10 mouse cellular contexts compared by ENCODE assay signal in genomic region chr2:168911527-168911926, GRCm38 (mm10). TPM values are rescaled to one million over a fixed set of nuclear protein-coding genes. Genes with fewer than 3 reads are reported as not detected.
DNase-seq lines count a peak whose midpoint lies in the region; ATAC-seq and TF ChIP-seq lines count a peak whose summit lies in the region.
"Had no signal": no experiment of that assay in that cellular context is flagged by ENCODE, and none has a peak within 500 bp of the region (broad histone marks: within the 10 kb centered on the region; RNA-seq: fewer than 3 reads in every experiment).

No protein-coding gene starts in this region.

- 7% methylated on average over 19 of the region's 19 CpGs for WGBS in liver, embryonic 12.5 days (ENCODE audit: insufficient replicate concordance)
- WGBS in liver, postnatal 0 days (ENCODE audit: insufficient replicate concordance): 4% methylated on average over 18 of the region's 19 CpGs
- 2% methylated on average over 19 of the region's 19 CpGs for WGBS in forebrain, embryonic 13.5 days
- WGBS in limb, embryonic 14.5 days: 2% methylated on average over 19 of the region's 19 CpGs
- 2% methylated on average over 19 of the region's 19 CpGs for WGBS in stomach, embryonic 15.5 days

- peaks cover 57% of the 10 kb centered on the region for H3K27me3 ChIP-seq in liver, embryonic 12.5 days (replicated peaks)
- peaks cover 37% of the 10 kb centered on the region for H3K27me3 ChIP-seq in liver, postnatal 0 days (ENCODE audit: insufficient read depth, low read length)
- H3K27me3 ChIP-seq in forebrain, embryonic 13.5 days: peaks cover 51% of the 10 kb centered on the region
- peaks cover 21% of the 10 kb centered on the region for H3K27me3 ChIP-seq in limb, embryonic 14.5 days (ENCODE audit: control insufficient read depth, insufficient read depth, low read length)
- H3K27me3 ChIP-seq in stomach, embryonic 15.5 days (replicated peaks): peaks cover 27% of the 10 kb centered on the region

- H3K9ac ChIP-seq in liver, embryonic 12.5 days: no peak overlapping the region
- H3K9ac ChIP-seq in liver, postnatal 0 days (replicated peaks): no peak overlapping the region
- H3K9ac ChIP-seq in forebrain, embryonic 13.5 days: no peak overlapping the region
- peak overlapping the region; percentile 43 for H3K9ac ChIP-seq in limb, embryonic 14.5 days (ENCODE audit: low read depth, low read length, severe bottlenecking)
- no peak overlapping the region for H3K9ac ChIP-seq in stomach, embryonic 15.5 days
- H3K9ac ChIP-seq: liver, embryonic 15.5 days had no signal

- H3K9me3 ChIP-seq in liver, embryonic 12.5 days (replicated peaks): no peaks in the 10 kb centered on the region
- no peaks in the 10 kb centered on the region for H3K9me3 ChIP-seq in liver, postnatal 0 days (ENCODE audit: low read length)
- no peaks in the 10 kb centered on the region for H3K9me3 ChIP-seq in forebrain, embryonic 13.5 days (replicated peaks)
- no peaks in the 10 kb centered on the region for H3K9me3 ChIP-seq in limb, embryonic 14.5 days (ENCODE audit: control insufficient read depth, low read length)
- H3K9me3 ChIP-seq in stomach, embryonic 15.5 days: no peaks in the 10 kb centered on the region
- H3K9me3 ChIP-seq: liver, embryonic 15.5 days had no signal

- ATAC-seq in liver, embryonic 12.5 days: no peak
- no peak for ATAC-seq in liver, postnatal 0 days
- no peak for ATAC-seq in forebrain, embryonic 13.5 days
- ATAC-seq in limb, embryonic 14.5 days (ENCODE audit: low FRiP score, low read depth): no peak
- ATAC-seq in stomach, embryonic 15.5 days (ENCODE audit: insufficient read depth, low FRiP score, low read depth): no peak
- ATAC-seq in megakaryocyte-erythroid progenitor cell, adult 5-6 weeks (replicated peaks; ENCODE audit: low FRiP score, low TSS enrichment, poor library complexity, severe bottlenecking): no peak

- H3K27ac ChIP-seq in liver, embryonic 12.5 days: no peak overlapping the region
- no peak overlapping the region for H3K27ac ChIP-seq in liver, postnatal 0 days (ENCODE audit: low read depth)
- no peak overlapping the region for H3K27ac ChIP-seq in forebrain, embryonic 13.5 days
- H3K27ac ChIP-seq in limb, embryonic 14.5 days (replicated peaks; ENCODE audit: low read depth, low read length): no peak overlapping the region
- no peak overlapping the region for H3K27ac ChIP-seq in stomach, embryonic 15.5 days
- H3K27ac ChIP-seq: liver, embryonic 15.5 days had no signal

- H3K4me1 ChIP-seq in liver, embryonic 12.5 days: peaks cover 17% of the 10 kb centered on the region; the same call in 1 of the 2 replicates
- H3K4me1 ChIP-seq in liver, postnatal 0 days (ENCODE audit: insufficient read depth): 0 out of 2 replicates have a peak, but pooled peaks cover 3% of the 10 kb centered on the region
- H3K4me1 ChIP-seq in forebrain, embryonic 13.5 days: peaks cover 26% of the 10 kb centered on the region
- H3K4me1 ChIP-seq in limb, embryonic 14.5 days (ENCODE audit: control insufficient read depth, insufficient read depth, low read length): peaks cover 20% of the 10 kb centered on the region
- H3K4me1 ChIP-seq in stomach, embryonic 15.5 days: peaks cover 26% of the 10 kb centered on the region

- no peak for TF ChIP-seq EP300 in liver, postnatal 0 days (IDR thresholded peaks at IDR 0.05; ENCODE audit: low read depth)

- DNase-seq in liver, postnatal 0 days: no peak
- DNase-seq in limb, embryonic 14.5 days (ENCODE audit: low spot score): no peak
- no peak for DNase-seq in cerebellum, adult 11 months
- no peak for DNase-seq in layer of hippocampus, adult 18-20 months (ENCODE audit: low spot score in 2 of 2)
- DNase-seq: cerebellum, adult 11-12 months had no signal

- H3K4me3 ChIP-seq in liver, embryonic 12.5 days: peak overlapping the region; percentile 3; the same call in 1 of the 2 replicates
- H3K4me3 ChIP-seq in liver, postnatal 0 days (ENCODE audit: low read depth, low read length): no peak overlapping the region
- H3K4me3 ChIP-seq in forebrain, embryonic 13.5 days: peak overlapping the region; percentile 54
- H3K4me3 ChIP-seq in limb, embryonic 14.5 days (replicated peaks; ENCODE audit: low read length): peak overlapping the region; percentile 45
- peak overlapping the region; percentile 49 for H3K4me3 ChIP-seq in stomach, embryonic 15.5 days (replicated peaks)

- no peak overlapping the region for H3K4me2 ChIP-seq in liver, embryonic 12.5 days
- no peak overlapping the region for H3K4me2 ChIP-seq in liver, postnatal 0 days (ENCODE audit: low read depth, low read length)
- H3K4me2 ChIP-seq in forebrain, embryonic 13.5 days: peak overlapping the region; percentile 95
- H3K4me2 ChIP-seq in limb, embryonic 14.5 days (replicated peaks; ENCODE audit: low read depth, low read length, severe bottlenecking): peak overlapping the region; percentile 85
- peak overlapping the region; percentile 95 for H3K4me2 ChIP-seq in stomach, embryonic 15.5 days

- no peak for TF ChIP-seq CTCF in liver, postnatal 0 days (IDR thresholded peaks at IDR 0.05; ENCODE audit: low read depth)

- no peaks in the 10 kb centered on the region for H3K36me3 ChIP-seq in liver, embryonic 12.5 days
- no peaks in the 10 kb centered on the region for H3K36me3 ChIP-seq in liver, postnatal 0 days (replicated peaks; ENCODE audit: insufficient read depth, low read length)
- no peaks in the 10 kb centered on the region for H3K36me3 ChIP-seq in forebrain, embryonic 13.5 days (ENCODE audit: poor library complexity, severe bottlenecking)
- no peaks in the 10 kb centered on the region for H3K36me3 ChIP-seq in limb, embryonic 14.5 days (ENCODE audit: control insufficient read depth, insufficient read depth, low read length)
- no peaks in the 10 kb centered on the region for H3K36me3 ChIP-seq in stomach, embryonic 15.5 days
- H3K36me3 ChIP-seq: liver, embryonic 15.5 days had no signal

- no peak for TF ChIP-seq POLR2A in limb, embryonic 14.5 days (IDR thresholded peaks at IDR 0.05; ENCODE audit: borderline replicate concordance, extremely low read depth, insufficient read depth, insufficient read length)

RNA-seq across cellular contexts. Expression of gene Zfp64, which starts 43.9 kb away (rescaled TPM):
- 16.6 and 18.8 TPM in 2 replicates for polyA plus RNA-seq in liver, embryonic 12.5 days (2016; fragmentation: Nextera tagmentation; extraction: Ambion mirVana)
- 7.1 and 7.2 TPM in 2 replicates for polyA plus RNA-seq in liver, postnatal 0 days (2015; fragmentation: Nextera tagmentation; extraction: Ambion mirVana)
- 28.9 and 30.5 TPM in 2 replicates for polyA plus RNA-seq in forebrain, embryonic 13.5 days (2015; fragmentation: Nextera tagmentation; extraction: Ambion mirVana)
- polyA plus RNA-seq in limb, embryonic 14.5 days (2012; rRNA removed): 46.0 and 55.3 TPM in 2 replicates
- polyA plus RNA-seq in limb, embryonic 14.5 days (2014; fragmentation: Nextera tagmentation; extraction: Ambion mirVana): 49.5 and 50.6 TPM in 2 replicates
- polyA plus RNA-seq in stomach, embryonic 15.5 days (2015; fragmentation: Nextera tagmentation; extraction: Ambion mirVana): 31.9 and 33.6 TPM in 2 replicates
- total RNA-seq in megakaryocyte-erythroid progenitor cell, adult 5-6 weeks (2014; fragmentation: Nextera tagmentation): 17.2 and 22.5 TPM in 2 replicates
- 31.3 and 35.5 TPM in 2 replicates for total RNA-seq in megakaryocyte-erythroid progenitor cell, adult 5-6 weeks (2017)
- 10 to 100 TPM; 15.4 to 16.3 TPM for total RNA-seq in layer of hippocampus, adult 18-20 months (2021)

Comparison
In these comparisons a context has a peak if more than half of its experiments do, and no peak if none do; other contexts are left out.
1. H3K4me2 ChIP-seq: peak in forebrain, embryonic 13.5 days (single experiment), limb, embryonic 14.5 days (single experiment) and stomach, embryonic 15.5 days (single experiment); none in liver, embryonic 12.5 days (single experiment) and liver, postnatal 0 days (single experiment).